Mouse (Mus musculus) monocyte, adult 2 months (primary cell): ENCODE results near the gene Klhl40.

Experiments used
- DNase-seq, 2 experiments: peaks; one replicate each; pipeline ENCODE4 v3.0.0; 2022; ENCODE audit warnings: low spot score in 2 of 2, low read depth in 1 of 2

Gene Klhl40

GRCm38 (mm10) chr9:121823051-121823450 lies 45.6 kb downstream of the Klhl40 start:
- DNase-seq, result no peak

GRCm38 (mm10) chr9:121823991-121824390 lies 46.6 kb downstream of the Klhl40 start:
- DNase-seq, result no peak

DNA sequence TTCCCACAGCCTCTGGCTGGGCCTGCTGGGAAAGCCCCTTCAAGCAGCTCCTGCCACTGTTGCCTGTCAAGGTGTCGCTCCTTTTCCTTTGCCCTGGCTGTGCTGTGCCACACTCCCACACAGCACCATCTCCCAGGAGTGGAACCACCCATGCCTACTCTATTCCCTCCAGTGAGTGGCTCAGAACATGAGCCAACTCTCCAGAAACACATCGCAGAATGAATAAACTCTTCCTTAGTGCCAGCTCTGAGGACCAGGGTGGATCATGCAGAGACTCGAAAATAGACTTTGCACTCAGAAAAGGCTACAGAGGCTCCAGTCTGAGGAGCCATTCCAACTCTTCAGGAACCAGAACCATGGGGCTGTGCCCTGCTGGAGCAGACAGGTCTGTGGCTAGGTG lies 48.9 kb downstream of the Klhl40 start:
- no peak for DNase-seq

DNA sequence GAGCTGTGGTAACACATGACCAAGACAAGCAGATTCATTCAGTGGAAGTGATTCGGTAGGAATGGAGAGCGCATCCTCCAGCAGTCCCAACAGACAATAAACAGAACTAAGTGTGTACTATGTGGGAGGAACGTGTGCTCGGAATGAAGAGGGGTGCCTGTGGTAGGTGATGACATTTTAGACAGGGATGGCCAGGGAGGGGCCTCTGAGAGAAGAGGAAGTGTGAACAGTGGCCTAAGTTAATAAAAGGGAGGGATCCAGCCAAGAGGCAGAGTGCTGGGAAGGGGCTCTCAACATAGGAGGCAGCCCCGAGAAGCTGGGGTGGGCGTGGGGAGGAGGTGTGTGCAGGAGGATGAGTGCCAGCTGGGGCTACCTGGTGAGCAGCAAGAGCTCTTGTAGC lies 50.9 kb downstream of the Klhl40 start:
- DNase-seq, result peak; percentile 12 to 23

DNA sequence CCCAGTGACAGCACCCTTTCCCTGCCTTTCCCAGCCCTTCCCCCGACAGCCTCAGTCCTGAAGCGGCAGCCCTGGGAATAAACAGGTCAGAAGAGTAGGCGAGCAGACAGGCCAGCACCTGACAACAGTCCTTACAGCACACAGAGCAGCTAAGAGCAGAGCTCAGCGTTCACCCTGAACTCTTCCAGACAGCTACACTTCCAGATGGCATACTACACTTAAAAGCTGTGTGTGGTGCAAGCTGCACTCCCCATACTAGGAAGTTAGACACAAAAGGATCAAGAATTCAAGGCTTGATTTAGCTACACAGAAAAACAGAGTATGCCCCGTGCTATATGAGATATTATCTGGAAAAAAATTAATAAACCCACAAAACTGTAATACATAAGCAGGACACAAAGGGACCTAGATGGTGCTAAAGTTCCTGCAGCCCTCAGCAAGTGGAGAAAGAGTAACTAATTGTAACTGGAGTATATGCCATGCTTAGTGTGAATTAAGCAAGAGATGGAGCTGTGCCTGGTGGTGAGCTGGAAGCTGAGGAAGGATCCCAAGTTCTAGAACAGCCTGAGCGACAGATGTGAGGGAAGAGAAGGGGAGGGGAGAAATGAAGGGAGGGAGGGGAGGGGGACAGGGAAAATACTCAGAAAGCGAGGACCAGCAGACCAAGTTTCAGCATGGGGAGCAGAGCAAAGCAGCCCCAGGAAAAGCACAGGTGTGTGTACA lies 52.0 kb downstream of the Klhl40 start:
- no peak for DNase-seq

GRCm38 (mm10) chr9:121830243-121830955 lies 53.0 kb downstream of the Klhl40 start:
- no peak for DNase-seq

- peak in 1 of 2 experiments; percentile 57 for DNase-seq
Observed at GRCm38 (mm10) chr9:121830956-121831293, 53.5 kb downstream of the Klhl40 start.
